Mouse (Mus musculus) urinary bladder, adult 18-20 months (tissue): ENCODE measurements around the gene D130043K22Rik.

Source experiments
- DNase-seq, 2 experiments: peaks; one replicate each; pipeline ENCODE4 v3.0.0; 2022; ENCODE audit warnings: low spot score in 2 of 2, mixed read lengths in 2 of 2

Gene D130043K22Rik

DNA sequence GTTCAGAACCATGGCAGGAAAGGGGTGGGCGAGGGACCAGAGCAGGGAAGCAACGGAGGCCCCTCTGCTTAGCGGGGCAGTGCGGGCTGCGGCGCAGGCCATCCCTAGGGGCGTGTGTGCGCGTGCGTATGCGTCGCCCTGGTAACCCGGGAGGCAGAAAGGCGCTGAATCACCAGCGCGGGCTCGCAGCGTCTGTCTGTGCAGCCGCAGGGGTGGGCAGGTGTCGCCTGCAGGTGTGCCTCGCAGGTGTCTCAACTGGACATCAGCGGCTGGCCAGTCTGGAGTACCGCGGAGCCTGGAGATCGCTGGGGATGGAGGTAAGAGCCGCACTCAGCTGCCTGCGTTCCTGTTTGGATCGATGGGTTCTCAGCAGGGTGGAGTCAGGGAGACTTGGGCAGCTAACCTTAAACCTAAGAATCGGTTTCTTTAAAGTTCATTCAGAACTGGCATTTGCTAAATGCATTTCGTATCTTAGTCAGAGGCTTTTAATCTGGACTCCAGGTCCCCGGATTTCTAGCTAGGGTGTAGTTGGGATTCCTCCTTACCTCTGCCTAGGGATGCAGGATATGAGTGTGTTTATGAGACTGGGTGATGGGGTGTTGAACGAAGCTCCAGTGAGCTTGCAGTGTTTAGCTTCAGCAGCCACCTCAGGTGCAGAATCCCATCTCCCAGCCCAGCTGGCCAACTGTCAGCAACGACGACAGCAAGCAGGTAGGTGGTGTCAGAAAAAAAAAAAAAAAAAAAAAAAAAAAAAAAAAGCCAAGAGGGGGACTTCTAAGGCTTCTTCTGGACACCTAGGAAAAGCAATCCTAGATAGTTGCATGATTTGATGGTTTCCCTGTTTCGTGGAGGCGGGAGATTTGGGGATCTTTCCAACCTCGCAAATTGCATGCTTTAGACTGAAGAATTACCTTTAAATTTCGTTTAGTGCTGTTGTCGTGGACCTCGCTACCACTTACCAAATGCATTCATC is at the start of gene D130043K22Rik:
D130043K22Rik (plus strand) TSS at position 153 of the 973 bp plus-strand sequence.
- DNase-seq = peak in 1 of 2 experiments; percentile 21

DNA sequence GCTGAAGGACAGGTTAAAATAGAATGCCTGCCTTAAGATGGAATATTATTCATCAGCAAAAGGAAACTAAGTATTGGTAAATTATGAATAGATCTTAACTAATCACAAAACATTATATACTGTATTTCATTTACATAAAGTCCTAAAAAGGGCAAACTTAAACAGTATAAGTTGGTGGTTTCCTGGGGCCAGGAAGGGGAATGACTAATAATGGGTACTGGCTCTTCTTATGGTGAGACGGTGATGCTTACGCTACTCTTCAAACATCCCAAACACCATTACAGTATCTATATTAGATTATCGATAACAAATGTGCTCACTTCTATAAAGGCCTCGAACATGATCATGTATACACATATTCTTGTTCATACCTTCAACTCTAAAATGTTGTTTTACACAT is 46.2 kb upstream of the D130043K22Rik start:
- DNase-seq = no peak

DNA sequence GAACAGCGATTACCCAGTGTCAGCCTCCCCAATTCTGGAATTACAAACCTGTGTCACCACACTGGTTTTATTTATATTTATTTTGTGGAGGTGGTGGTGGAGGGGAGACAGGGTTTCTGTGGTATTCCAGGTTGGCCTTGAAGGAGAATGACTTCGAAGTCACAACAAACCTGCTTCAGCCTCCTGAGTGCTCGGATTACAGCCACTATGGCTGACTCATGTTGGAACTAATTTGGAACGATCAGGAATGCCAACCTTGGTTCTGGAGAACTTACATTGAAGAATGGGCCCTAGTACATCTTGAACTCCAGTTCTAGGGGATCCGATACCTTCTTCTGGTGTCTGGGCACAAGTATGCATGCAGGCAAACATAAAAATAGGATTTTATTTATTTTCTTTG is 45.6 kb upstream of the D130043K22Rik start:
- DNase-seq = no peak

GRCm38 (mm10) chr13:24799925-24800673 is 44.8 kb upstream of the D130043K22Rik start:
- peak; percentile 21 to 49 for DNase-seq

DNA sequence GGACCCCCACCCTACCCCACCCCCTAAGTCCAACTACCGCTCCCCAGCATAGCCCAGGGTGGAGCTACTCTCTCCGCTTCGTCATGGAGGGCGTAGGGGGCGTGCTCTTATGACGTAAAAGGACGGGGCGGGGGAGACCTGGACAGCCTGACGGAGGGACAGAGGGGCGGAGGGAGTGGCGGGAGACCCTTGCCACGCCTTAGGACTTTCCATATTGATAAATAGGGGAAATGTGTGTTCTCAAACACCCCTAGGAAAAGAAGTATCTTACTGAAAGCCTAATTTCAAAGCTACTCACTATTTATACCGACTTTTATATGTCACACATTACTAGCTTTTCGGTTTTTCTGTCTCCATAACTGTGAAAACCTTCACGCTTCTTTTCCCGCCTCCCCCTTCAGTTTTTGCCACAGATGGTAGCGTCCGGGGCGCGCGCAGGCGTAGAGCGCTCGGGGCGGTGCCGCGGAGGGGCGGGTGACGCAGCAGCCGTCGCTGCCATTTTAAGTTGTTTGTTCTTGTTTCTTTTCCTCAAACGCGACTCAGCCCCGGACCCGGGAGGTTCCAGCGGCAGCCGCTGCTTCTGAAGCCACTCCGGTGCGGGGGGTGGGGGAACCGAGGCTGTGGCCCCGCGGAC is 44.1 kb upstream of the D130043K22Rik start:
- peak; percentile 94 to 97 for DNase-seq

DNA sequence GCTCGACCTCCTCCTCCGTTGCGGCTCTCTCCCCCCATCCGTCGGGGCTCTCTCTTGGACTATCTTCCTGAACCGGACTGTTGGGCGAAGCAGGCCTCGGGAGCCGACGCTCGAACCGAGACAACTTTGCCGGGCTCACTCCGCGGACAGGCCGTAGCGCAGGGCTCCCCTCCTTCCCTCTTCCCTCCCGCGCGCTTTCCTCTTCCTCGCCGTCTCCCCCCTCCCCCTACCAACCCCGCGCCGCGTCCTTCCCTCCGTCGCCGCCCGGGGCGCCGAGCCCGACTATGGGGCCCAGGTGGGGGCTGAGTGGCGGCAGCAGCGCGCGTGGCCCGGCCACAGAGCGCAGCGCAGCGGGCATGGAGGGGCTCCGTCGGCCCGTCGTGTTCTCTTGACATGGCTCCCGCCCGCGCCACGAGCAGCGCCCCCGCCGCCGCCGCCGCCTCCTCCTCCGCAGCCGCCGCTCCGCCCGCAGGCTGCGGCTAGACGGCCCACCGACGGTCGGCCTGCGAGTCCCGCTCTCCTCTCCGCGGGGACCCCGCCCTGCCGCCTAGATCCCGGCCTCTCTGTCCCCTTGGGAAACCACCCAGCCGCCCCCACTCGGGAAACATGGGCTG is 43.5 kb upstream of the D130043K22Rik start, which contains the start of gene BC005537:
BC005537 (plus strand) TSS at position 350 of the 614 bp plus-strand sequence.
- DNase-seq = peak; percentile 24 to 31

- DNase-seq = peak; percentile 17 to 33
Measured at GRCm38 (mm10) chr13:24802131-24802691, 42.7 kb upstream of the D130043K22Rik start.

- no peak for DNase-seq
Measured at GRCm38 (mm10) chr13:24803196-24803595, 41.7 kb upstream of the D130043K22Rik start.

DNA sequence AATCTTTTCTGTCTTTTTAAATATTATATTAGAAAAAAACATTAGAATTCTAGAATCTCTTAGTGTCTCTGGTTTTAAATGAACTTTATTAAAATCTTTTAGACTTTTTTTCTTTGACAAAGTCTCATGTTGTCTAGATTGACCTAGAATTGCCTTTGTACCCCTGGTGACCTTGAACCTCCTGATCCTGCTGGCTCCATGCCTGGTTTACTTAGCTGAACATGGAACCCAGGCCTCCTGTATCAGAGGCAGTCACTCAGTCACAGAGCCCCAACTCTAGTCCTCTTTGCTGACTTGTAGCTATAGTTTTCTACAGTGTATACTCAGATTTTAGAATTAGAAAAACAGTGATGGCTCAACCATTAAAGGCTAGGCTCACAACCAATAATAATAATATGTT is 38.9 kb upstream of the D130043K22Rik start:
- DNase-seq = no peak

DNA sequence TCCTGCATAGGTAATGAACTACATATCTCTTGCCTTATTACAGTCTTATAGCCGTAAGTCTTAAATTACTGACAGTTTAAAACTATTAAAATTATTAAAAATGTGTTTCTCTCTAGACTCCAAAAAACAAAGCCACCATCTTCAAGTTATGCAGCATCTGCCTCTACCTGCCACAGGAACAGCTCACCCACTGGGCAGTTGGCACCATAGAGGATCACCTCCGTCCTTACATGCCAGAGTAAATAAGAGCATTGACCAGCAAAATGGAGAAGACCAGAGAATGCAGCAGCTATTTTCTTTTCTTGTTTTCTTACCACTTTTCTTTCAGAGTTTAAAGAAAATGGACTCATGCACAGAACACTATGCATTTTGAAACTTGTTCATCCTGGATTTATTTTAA is 32.4 kb upstream of the D130043K22Rik start:
- no peak for DNase-seq

GRCm38 (mm10) chr13:24814616-24815015 is 30.3 kb upstream of the D130043K22Rik start:
- DNase-seq = no peak

GRCm38 (mm10) chr13:24816125-24817092 is 28.5 kb upstream of the D130043K22Rik start:
- no peak for DNase-seq

GRCm38 (mm10) chr13:24819931-24820330 is 25.0 kb upstream of the D130043K22Rik start:
- no peak for DNase-seq

DNA sequence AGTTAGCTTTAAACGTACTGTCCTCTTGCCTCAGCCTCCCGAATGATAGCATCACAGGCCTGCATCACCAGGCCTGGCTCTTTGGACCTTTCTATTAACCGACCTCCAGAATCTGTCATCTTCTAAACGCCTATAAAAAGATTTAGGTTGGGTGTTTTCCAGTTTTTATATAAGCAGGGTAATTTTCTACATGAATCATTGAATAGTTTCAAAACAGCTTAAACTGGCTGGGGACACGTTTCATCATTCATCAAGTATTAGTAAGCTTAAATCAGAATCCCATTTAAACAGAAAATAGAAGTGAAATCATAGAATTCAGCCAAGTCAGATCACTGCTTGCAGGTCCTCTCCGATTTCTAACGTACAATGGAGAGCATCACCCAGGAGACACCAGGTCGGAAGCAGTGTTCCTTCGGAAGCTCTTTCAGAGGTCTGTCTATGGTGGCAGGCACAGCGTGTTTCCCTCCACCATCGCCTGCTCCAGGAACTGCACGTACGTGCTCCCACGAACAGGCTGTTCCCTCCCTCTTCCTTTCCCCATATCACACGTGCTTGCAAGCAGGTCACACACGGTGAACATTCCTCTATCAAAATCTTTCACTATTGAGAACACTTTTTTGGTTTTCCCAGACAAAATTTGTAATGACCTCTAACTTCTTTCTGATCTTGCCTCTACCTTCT is 22.1 kb upstream of the D130043K22Rik start:
- DNase-seq = no peak

GRCm38 (mm10) chr13:24824647-24825046 is 20.3 kb upstream of the D130043K22Rik start:
- DNase-seq = no peak

DNA sequence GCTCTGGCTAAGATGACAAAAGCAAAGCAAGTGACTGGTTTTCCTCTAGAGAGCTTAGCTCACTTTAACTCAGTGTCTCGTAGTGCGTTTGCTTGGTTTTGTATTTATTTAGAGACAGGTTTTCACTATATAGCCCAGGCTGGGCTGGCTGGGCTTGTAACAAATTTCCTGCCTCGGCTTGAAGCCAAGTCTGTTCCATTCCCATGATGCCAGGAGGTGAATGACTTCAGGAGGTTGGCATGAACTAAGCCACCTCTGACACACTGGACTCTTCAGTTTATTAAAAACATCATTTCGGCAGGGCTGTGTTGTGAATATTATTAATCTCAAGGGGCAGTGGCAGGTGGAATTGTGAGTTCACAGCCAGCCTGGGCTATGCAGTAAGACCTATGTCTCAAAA is 19.3 kb upstream of the D130043K22Rik start:
- DNase-seq = no peak

GRCm38 (mm10) chr13:24826116-24826515 is 18.8 kb upstream of the D130043K22Rik start:
- no peak for DNase-seq

- no peak for DNase-seq
Measured at GRCm38 (mm10) chr13:24830756-24831352, 14.1 kb upstream of the D130043K22Rik start.
